Mouse (Mus musculus) spleen, adult 12 weeks (tissue): ENCODE results near the gene Glipr1l1.
"Not testable (repeated sequence)": the region's sequence is repeated elsewhere in the genome, so short reads cannot be mapped to it uniquely, and the experiment has no call there.

Source experiments
- DNase-seq: peaks from one replicate; pipeline ENCODE4 v3.0.0; 2022; ENCODE audit warnings: low spot score

Gene Glipr1l1

DNA sequence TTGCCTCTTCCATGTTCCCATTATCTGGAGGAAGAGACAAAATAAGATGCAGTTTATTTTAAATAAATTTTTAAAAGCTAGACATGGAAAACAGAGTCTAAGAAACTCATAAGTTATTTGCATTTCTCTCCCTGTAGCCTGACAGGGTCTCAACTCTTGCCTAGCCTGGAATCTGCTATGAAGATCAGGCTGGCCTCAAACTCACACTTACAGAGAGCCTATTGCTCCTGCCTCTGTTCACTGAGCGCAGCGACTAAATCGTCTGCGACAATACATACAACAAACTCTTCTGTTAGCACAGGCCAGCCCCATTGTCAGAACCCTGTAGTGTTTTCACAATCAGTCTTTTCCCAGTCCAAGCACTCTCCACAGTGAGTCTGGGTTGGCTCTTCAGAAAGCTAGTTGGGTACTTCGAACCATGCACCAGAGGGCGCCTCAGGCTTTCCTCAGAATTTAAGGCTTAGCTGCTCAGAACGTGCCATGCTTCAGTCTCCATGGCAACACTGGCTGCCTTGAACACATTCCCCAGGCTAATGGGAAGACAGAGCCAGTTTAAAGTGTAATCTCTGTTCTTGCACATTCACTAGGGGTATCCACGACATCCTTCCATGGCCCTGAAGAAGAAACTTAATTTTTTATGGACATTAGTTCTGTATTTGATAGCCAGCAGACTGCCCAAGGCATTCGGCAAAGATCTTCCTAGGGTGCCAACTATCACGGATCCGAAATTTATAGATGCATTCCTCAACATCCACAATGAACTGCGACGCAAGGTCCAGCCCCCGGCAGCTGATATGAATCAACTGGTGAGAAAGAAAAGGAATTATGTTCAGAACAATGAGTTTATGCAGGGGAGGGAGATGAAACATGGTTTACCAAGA, at the start of gene Glipr1l1:
Gene Glipr1l1, plus strand, starts transcription at position 488 of the 881 bp plus-strand sequence.
- DNase-seq = no peak

DNA sequence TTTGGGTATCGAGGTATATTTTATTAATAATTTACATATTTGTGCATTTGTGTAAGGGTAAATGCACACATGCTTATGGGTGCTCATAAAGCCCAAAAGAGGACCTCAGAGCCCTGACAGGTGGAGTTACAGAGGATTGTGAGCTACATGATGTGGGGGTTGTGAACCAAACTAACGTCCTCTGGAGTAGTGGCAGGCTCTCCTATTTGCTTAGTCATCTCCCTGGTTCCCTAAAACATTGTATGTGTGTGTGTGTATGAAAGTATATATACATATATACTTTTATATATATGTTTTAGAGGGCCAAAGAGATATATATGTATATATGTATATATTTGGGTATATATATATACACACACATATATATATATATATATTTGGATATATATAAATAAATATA, 36.4 kb upstream of the Glipr1l1 start:
- no peak for DNase-seq

DNA sequence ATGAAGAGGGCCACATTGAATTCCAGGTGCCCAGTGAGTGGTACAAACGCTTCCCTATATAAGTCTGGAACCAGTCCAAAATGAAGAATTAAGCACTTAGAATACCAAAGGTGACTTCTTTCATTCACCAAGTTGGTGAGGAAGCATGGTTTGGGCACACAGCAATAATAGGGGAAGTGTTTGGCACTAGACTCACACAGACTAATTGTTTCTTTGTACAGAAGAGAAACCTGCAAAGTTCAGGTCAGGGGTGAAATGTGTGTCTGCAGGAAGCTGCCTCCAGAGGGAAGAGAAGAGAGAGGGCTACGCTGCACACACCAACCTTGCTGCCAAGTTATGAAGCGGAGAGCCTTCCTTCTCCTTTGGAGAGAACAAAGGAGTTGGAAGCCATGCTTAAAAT, 31.3 kb upstream of the Glipr1l1 start:
- DNase-seq = not testable (repeated sequence)

DNA sequence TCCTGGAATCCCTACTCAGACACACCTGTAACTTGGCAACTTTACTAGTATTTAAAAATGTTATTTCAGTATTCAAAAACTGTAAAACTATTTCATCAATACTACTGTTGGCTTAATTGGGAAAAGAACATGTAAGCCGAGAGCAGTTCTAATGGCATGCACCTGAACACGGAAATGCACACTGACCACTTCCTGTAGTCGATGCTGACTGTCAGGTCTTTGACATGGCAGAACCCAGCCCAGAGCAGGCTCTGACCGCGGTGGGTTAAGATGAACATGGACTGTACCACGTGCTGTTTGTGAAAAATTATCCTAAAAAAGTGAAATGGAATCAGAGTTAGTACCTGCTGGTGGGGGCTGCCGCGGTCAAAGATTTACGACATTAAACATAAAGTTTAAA, 16.5 kb upstream of the Glipr1l1 start:
- DNase-seq = not testable (repeated sequence)

DNA sequence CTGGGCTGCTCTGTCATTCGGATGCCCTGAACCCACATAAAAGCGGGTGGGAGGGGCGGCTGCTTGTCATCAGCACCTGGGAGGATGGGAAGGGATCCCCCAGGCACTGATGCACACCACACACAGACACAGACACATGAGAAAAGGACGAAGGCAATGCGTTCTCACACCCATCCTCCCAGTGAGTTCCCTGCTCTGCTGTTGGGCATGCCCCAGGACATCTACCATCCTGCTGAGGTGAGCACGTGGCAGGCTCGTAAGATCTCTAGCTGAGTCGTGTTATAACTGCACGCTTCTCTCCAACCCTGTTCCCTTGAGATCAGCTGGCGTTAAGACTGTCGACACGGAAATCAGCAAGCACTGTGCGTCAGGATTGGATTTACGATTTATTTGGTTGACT, 15.7 kb upstream of the Glipr1l1 start:
- not testable (repeated sequence) for DNase-seq

DNA sequence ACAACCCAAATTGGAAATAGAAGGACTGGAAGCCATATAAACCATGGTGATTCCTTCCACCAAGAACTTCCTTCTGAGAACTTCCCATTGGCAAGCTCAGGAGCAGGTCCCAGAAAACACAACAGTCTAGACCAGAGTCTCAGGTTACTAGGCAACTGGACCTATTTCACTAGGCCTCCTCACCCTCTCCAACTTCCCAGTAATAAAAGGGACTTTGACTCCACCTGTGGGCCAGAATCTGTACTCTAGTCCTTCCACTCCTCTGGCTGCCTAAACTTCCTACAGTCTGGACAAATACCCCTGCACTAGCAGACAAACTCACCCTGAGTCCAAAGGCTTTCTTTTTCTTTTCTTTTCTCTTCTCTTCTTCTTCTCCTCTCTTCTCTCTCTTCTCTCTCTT, 8.8 kb upstream of the Glipr1l1 start:
- no peak for DNase-seq

DNA sequence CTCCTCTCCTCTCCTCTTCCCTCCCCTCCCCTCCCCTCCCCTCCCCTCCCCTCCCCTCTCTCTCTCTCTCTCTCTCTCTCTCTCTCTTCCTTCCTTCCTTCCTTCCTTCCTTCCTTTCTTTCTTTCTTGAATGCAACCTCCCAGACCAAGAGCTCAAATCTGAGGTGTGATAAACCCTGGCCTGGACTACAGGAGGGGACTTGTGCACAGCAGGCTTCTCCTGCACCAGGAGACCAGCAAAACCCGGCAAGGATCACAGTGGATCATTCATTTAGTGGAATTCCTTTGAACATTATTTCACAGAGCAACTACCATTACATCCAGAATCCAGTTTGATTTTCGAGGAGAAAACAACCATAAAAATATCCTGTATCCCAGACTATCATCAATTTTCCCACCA, 8.0 kb upstream of the Glipr1l1 start:
- DNase-seq = not testable (repeated sequence)

DNA sequence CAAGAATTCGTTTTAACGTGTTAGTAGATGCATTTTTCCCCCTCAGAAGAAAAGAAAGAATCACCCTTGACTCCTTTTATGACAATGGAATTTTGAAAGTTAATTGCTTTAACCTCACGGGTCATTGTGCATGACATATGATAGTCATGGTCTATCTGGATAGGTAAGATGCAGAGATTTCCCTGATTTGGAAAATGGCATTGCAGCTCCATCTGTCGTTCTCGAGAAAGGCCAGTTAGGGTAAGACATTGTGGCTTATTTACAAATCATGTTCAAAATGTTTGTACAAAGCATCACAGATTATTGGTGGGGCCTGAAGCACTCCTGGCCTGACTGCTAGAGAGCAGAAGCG, 570 bp downstream of the Glipr1l1 start:
- not testable (repeated sequence) for DNase-seq

DNA sequence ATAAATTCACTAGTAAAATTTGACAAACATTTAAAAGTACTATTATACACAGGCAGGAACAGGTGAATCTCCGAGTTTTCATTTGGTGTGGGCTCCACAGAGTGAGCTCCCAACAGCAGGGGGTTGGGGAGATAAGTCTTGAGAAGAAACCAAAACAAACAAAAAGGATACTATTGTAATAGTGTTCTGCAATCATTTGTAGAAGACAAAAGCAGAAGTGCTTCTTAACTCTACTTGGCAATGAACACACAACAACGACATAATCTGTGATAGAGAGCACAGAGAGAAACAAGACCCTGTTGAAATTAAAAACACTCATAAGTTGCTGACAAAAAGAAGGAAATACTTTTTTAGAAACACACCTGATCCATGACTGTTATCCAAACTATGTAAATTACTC, 20.1 kb downstream of the Glipr1l1 start:
- DNase-seq = no peak

DNA sequence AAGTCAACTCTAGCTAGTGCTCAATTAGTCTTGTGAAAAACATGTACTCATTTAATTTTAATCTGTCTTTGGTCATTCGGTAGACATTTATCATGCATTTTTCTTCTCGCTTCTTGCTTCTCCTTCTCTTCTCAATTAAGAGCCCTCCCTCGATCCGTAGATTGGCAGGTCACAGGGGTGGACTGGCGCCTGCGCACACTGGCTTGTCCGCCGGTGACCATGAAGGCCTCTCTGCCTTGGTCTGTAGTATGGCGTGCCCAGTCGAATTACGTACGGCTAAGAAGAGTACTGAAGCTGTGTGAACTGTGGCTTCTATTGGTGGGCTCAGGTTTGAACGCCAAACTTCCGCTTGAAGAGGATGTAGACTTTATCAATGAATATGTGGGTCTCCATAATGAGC, 23.2 kb downstream of the Glipr1l1 start, which contains the start of gene Glipr1l2:
Gene Glipr1l2, plus strand, starts transcription at position 198 of the 400 bp plus-strand sequence.
- no peak for DNase-seq

DNA sequence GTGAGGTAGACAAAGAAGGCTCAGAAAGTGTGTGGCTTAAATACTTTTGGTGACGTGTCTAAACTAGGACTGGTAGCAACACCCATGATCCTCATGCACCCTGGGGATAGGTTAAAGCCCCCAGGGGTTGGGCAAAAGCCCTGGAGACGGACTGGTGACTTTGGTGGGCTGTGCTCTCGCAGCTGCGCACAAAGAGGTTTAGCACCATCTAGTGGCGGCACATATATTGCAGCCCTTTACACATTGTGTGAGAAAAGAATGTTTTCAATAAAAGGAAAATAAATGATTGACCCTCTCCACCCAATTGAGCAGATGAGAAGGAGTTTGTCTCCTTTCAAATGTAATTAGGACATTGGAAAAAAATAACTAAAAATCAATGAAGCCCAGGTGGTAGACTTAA, 45.8 kb downstream of the Glipr1l1 start:
- DNase-seq = peak; percentile 8

DNA sequence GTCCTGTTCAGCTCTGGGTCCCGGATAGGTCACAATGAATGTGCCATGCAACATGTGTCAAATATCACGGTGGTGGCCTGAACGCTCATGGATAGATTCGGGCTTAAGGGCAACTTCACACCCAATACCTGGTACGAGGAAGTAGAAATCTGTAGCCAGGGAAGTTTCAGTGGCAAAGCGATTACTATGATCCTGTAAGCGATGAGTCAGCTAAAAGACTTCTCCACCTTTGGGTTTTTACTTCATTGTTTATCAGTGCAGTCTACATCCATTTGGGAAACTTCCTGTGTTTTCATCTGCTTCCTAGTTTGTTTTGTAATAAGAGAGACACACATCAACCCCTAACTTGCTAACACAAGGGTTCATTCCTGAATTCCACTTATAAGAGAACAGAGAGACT, 50.4 kb downstream of the Glipr1l1 start:
- no peak for DNase-seq

DNA sequence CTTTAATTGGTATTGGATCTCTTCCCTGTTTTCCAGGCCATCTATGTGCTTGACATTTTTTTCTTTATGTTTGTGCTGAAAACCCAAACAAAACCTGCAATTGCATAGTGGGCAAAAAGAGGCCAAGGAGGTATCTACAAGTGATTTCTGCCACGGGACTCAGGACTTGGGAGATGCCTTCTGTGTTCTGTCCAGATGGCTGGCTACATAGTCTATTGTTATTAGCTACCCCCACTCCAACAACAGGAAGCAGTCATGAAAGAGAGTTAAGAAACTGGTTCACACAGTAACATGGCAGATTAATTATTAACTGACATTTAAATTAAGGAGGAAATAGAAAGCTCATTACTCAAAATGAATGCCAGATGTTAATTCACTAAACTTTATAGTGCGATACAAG, 65.1 kb downstream of the Glipr1l1 start:
- DNase-seq = not testable (repeated sequence)

DNA sequence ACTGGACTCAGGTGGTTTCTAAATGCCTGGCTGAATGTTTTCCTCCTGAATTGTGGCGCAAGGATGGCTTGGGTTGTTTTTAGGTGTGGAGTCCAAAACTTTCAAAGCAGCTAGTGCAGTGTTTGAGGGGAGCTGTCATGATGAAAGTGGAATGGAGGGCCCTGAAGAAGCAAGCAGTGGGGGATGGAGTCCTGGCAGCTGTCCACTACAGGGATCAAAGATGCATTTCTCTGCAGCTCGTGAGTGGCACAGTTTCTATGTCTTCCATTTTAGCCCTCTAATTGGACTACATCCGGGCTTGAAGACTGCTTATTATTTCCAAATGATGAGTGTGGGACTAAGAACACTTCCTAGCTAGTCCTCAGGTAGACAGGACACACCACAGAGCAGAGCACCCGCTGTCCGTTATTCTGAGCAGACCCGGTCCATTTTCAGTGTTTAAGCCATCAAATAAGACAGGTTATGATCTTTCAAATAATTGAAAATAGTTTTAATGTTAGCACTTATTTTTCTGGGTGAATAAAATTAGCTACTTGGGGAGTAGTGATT, 67.8 kb downstream of the Glipr1l1 start:
- DNase-seq = not testable (repeated sequence)
